Mouse (Mus musculus): Measurements from ENCODE around the gene Dpep3.

Gene Dpep3

DNA sequence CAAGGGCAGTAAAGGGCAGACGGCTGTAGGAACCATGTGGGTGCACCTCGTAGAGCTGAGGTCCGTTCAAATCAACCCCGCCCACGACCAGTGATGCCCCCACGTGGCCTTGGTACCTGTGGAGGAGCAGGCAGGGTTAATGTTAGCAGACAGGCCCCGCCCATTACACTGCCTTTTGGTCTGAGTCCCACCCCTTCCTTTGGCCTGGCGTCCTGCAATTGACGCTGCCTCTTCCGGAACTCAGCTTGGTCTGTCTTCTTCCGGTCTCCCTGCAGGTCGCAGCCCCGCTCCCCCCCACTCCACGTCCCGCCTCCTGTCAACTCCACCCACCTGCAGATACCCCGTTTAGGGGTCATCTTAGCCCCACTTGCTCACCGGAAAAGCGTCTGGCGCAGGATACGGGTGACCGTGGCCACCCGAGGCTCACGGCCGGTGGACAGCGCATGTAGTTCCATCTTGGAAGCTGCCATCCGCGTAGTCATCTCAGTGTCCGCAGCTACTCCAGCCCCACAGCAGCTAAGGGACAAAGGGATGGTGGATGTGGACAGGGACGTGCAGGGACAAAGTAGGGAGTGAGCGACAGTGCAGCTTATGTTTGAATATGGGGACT, 42.3 kb downstream of the Dpep3 start:
- DNase-seq (ENCODE audit: extremely low spot score, low read depth, low spot score) = peak; percentile 47

DNA sequence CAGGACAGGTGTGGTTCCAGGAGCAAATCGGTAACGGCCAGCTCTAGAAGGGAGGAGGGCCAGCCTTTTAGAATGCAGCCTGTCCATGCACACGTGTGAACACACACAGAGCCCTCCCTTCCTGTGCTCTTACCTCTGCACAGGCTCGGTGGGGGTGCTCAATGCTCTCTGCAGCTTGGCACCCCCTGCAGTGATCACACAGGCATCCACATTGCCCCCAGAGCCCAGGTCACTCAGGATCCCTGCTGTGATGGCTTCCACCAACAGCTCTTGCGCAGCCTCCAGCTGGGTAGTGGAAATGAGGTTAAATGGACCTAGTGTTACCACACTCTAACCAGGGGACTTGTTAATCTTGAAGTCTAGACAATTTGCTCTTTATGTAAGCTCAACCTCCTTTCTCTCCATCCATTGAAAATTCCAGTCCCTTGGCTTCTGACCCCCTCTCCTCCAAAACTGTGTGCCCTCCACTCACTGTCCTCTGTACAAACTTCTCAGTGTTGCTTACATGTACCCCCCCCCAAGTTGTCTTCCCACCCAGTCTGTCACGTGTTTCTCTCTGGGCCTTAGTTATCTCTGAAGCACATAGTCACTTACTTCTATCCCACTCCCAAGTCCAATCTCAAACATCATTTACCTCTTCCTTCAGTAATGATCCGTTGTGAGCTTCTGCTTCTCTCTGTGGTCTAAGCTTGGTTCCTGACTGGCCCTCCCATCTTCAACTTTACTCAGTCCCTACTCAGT, 43.2 kb downstream of the Dpep3 start:
- DNase-seq (ENCODE audit: extremely low spot score, low read depth, low spot score) = no peak

DNA sequence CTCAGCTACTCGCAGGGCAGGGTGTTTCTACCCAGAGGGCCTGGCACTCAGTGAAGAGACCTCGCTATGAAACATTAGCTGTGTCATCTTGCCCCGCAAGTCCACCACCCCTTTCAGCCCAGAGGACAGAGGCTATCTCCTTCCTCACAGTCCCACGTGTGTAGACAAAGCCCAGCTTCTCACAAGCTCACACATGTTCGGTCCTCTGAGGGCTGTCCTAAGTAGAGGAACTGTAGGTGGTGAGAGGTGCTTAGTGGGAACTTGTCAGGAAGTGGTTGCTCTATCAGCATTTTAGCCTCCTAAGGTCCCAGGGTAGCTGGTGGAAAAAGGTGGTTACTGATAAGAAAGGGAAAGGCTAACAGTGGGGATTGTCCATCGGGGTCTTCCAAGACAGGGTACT, 44.1 kb downstream of the Dpep3 start:
- no peak for DNase-seq (ENCODE audit: extremely low spot score, low read depth, low spot score)

DNA sequence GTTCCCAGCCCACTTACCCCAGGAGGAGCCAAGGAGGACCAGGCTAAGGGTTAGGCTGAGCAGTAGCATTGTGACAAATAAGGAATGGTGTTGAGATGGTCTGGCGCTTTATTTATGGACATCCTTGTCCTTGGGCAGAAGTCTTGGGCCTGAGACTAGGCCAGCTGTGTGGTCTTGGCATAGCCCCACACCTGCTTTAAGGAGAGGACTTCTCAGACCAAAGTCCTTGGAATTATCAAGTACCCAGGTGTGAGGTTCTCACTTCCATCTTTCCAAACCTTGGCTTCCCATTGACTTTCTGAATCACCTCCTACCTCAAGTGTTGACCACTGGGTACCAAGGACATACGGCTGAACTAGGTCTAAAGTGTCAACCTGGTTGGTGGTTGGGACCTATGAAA, 45.5 kb downstream of the Dpep3 start, which contains the start of gene Ctrl:
Gene Ctrl, minus strand, starts transcription at position 101 of the 400 bp plus-strand sequence.
- DNase-seq (ENCODE audit: extremely low spot score, low read depth, low spot score) = no peak

DNA sequence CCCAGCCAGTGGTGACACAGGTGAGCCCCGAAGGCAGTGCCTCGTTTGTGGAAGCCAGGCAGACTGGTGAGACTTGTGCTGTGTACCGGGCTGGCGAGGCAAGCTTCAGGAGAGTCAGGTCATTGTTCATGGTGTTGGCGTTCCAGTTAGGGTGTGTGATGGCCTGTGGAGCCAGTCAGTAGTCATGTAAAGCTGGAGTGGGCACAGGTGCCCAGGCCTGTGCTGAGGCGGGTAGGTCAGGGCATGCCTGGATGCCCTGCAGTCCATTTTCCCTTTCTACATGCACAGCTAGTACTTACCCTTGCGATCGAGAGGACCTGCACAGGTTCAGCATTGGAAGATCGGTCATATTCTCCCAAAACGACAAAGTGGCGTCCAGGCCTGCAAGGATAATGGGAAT, 46.7 kb downstream of the Dpep3 start:
- DNase-seq (ENCODE audit: extremely low spot score, low read depth, low spot score) = no peak

DNA sequence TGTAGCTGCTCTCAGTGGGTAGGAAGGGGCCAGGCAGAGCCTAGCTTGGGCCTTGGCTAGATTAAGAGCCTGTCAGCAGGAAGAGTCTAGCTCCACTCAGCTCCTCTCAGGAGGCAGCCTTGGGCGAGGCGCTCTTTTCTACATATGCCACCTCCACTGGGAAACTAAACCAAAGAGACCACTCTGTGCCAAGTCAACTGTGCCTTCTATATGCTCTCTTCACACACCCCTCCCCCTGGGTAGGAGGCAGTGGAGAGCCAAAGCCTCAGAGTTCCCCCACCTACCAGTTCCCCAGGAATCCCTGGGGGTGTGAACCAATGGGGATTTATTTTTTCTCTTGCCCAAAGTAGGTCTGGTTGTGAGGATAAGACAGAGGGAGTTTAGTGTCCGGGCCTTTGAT, 48.0 kb downstream of the Dpep3 start:
- DNase-seq (ENCODE audit: extremely low spot score, low read depth, low spot score) = no peak

DNA sequence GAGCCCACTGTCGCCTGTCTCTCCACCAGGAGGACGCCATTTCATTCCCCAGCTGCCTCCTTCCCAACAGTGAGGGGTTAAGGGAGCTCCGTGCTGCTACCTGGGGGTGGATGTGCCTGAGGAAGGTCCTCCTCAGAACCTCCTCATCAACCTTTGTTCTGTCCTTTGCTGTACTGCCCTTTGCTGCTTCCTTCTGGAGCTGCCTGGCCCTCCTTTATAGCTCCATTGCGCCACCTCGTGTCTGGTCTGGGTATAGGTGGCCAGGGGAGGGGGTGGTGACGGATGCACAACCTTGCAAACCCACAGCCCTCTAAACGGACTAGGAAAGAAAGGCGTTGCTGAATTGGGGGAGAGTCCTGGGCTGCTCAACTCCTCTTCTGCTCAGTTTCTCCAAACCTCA, 48.6 kb downstream of the Dpep3 start:
- DNase-seq (ENCODE audit: extremely low spot score, low read depth, low spot score) = peak; percentile 54

DNA sequence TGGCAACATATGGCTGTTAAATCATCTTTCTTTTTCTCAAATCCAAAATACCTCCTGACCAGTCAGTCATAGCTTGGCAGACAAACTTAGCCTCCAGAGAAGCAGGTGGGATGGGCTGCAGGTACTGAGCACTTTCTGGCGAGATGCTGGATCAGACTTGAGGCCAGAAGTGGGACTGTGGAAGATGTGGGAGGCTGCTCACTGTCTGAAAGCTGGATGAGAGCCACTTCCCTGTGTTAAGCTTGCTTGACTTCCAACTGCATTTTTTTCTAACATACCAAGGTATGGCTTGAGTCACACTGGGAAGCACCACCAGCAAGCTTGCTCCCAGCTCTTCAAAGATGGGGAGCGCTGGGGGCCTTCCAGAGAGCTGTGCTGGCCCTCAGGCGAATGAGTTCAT, 54.1 kb downstream of the Dpep3 start:
- DNase-seq (ENCODE audit: extremely low spot score, low read depth, low spot score) = no peak

All from hindlimb bud, embryonic 11.5 days (tissue).